Mouse (Mus musculus): ENCODE data around the gene Asic1. TPM values are rescaled to one million over a fixed set of nuclear protein-coding genes. Genes with fewer than 3 reads are reported as not detected.

Gene Asic1
- total RNA-seq, 1 experiment from 2014 or later: 0.23 TPM

- ATAC-seq (ENCODE audit: extremely low read depth, insufficient number of reproducible peaks, low FRiP score, poor library complexity, severe bottlenecking): no peak
Observed at GRCm38 (mm10) chr15:99731167-99731566, 61.0 kb downstream of the Asic1 start.

GRCm38 (mm10) chr15:99731678-99732077 is 61.5 kb downstream of the Asic1 start:
- no peak for ATAC-seq (ENCODE audit: extremely low read depth, insufficient number of reproducible peaks, low FRiP score, poor library complexity, severe bottlenecking)

GRCm38 (mm10) chr15:99733186-99733585 is 63.0 kb downstream of the Asic1 start:
- no peak for ATAC-seq (ENCODE audit: extremely low read depth, insufficient number of reproducible peaks, low FRiP score, poor library complexity, severe bottlenecking)

- ATAC-seq (ENCODE audit: extremely low read depth, insufficient number of reproducible peaks, low FRiP score, poor library complexity, severe bottlenecking): no peak
Observed at GRCm38 (mm10) chr15:99735631-99736030, 65.5 kb downstream of the Asic1 start.

GRCm38 (mm10) chr15:99736675-99737074 is 66.5 kb downstream of the Asic1 start:
- no peak for ATAC-seq (ENCODE audit: extremely low read depth, insufficient number of reproducible peaks, low FRiP score, poor library complexity, severe bottlenecking)

DNA sequence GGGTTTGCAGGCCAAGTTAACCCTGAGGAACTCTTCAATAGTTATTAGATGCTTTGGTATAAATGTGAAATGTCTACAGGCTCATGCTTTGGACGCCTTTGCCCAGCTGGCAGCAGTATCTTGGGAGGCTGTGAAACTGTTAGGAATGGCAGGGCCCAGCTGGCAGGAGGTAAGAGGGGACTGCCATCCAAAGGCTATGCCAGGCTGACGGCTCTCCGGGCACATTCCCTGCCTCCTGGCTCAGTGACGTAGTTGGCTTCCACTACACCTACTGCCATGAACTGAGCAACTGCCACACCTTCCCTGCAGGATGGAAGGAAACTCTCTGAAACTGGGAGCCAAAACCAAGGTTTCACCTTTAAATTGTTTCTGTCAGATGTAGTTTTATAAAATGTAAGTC is 70.1 kb downstream of the Asic1 start:
- no peak for ATAC-seq (ENCODE audit: extremely low read depth, insufficient number of reproducible peaks, low FRiP score, poor library complexity, severe bottlenecking)

Other genes with a start within 250 kb of the Asic1 start
- gene Nckap5l, start 212.6 kb upstream of the Asic1 start, total RNA-seq (2017): 1.7 and 2.0 TPM in 2 replicates
- 9.1 and 11.3 TPM in 2 replicates for gene Bcdin3d, start 195.6 kb upstream of the Asic1 start, total RNA-seq (2017)
- not detected in 2 replicates for gene Faim2, start 142.2 kb upstream of the Asic1 start, total RNA-seq (2017)
- gene Aqp2, start 91.3 kb upstream of the Asic1 start, total RNA-seq (2017): not detected in 2 replicates
- gene Aqp5, start 79.6 kb upstream of the Asic1 start, total RNA-seq (2017): not detected in 2 replicates
- not detected in 2 replicates for gene Aqp6, start 69.0 kb upstream of the Asic1 start, total RNA-seq (2017)
- gene Racgap1, start 18.7 kb upstream of the Asic1 start, total RNA-seq (2017): 6.6 and 8.5 TPM in 2 replicates
- 28.9 and 29.6 TPM in 2 replicates for gene Smarcd1, start 31.8 kb downstream of the Asic1 start, total RNA-seq (2017)
- gene Gm17349, start 35.1 kb downstream of the Asic1 start, total RNA-seq (2017): not detected in 2 replicates
- 1.1 TPM in 1 of 2 replicates, not detected in the other for gene Gpd1, start 47.1 kb downstream of the Asic1 start, total RNA-seq (2017)
- gene Cox14, start 55.2 kb downstream of the Asic1 start, total RNA-seq (2017): 24.1 and 29.8 TPM in 2 replicates
- 34.4 and 42.8 TPM in 2 replicates for gene Cers5, start 102.5 kb downstream of the Asic1 start, total RNA-seq (2017)
- 1.1 and 2.1 TPM in 2 replicates for gene Lima1, start 205.1 kb downstream of the Asic1 start, total RNA-seq (2017)

Data from neutrophil, adult 5-6 weeks (primary cell).